Comparison of ENCODE assay signal across 22 mouse cellular contexts in genomic region chr9:56580101-56580500, GRCm38 (mm10).
DNase-seq lines count a peak whose midpoint lies in the region; ATAC-seq and TF ChIP-seq lines count a peak whose summit lies in the region.
"Had no signal": no experiment of that assay in that cellular context is flagged by ENCODE, and none has a peak within 500 bp of the region (broad histone marks: within the 10 kb centered on the region; RNA-seq: fewer than 3 reads in every experiment).

No protein-coding gene starts in this region.

- no peak for DNase-seq in forebrain, embryonic 10.5 days (ENCODE audit: extremely low spot score, low spot score)
- no peak for DNase-seq in forebrain, postnatal 0 days
- peak; percentile 77 for DNase-seq in brain, embryonic 14.5 days (ENCODE audit: low read depth)
- DNase-seq in heart, postnatal 36 days, result no peak
- DNase-seq in thymus, postnatal 4 days, result no peak
- DNase-seq in urinary bladder, postnatal 10 days (ENCODE audit: low spot score), result no peak
- DNase-seq: adrenal gland, postnatal 14 days; cerebellum, adult 9-10 months; gastrocnemius, postnatal 10 days; kidney, postnatal 25 days; liver; lung, postnatal 36 days had no signal

- intact Hi-C loops in heart, postnatal 36 days (cut with DNase I), result no loop called here

- 39% methylated on average over 4 of the region's 4 CpGs for WGBS in forebrain, embryonic 10.5 days
- 32% methylated on average over 4 of the region's 4 CpGs for WGBS in forebrain, postnatal 0 days
- WGBS in forebrain, embryonic 16.5 days, result 22% methylated on average over 4 of the region's 4 CpGs
- WGBS in midbrain, embryonic 12.5 days, result 30% methylated on average over 4 of the region's 4 CpGs

- no peak overlapping the region for H3K4me2 ChIP-seq in forebrain, postnatal 0 days (ENCODE audit: low read depth)
- no peak overlapping the region for H3K4me2 ChIP-seq in forebrain, embryonic 16.5 days (ENCODE audit: low read length)
- H3K4me2 ChIP-seq in midbrain, embryonic 12.5 days (replicated peaks), result no peak overlapping the region
- H3K4me2 ChIP-seq: liver, embryonic 15.5 days; lung, embryonic 15.5 days; neural tube, embryonic 13.5 days had no signal

- peak overlapping the region; percentile 12; the same call in 1 of the 2 replicates for H3K27ac ChIP-seq in forebrain, embryonic 10.5 days
- no peak overlapping the region for H3K27ac ChIP-seq in forebrain, postnatal 0 days (ENCODE audit: low read depth, low read length)
- H3K27ac ChIP-seq in forebrain, embryonic 16.5 days (ENCODE audit: low read length), result no peak overlapping the region
- peak overlapping the region; percentile 55 for H3K27ac ChIP-seq in midbrain, embryonic 12.5 days (replicated peaks)
- H3K27ac ChIP-seq: heart, embryonic 10.5 days; layer of hippocampus, adult 2 months; limb, embryonic 10.5 days; liver, embryonic 15.5 days; lung, embryonic 15.5 days; neural tube, embryonic 13.5 days had no signal

- no peak for TF ChIP-seq POLR2A in brain, embryonic 14.5 days (IDR thresholded peaks at IDR 0.05; ENCODE audit: borderline replicate concordance, extremely low read depth, insufficient read depth, insufficient read length, poor library complexity, severe bottlenecking)

- no peak for ATAC-seq in forebrain, postnatal 0 days
- peak; percentile 41; the same call in 1 of the 2 replicates for ATAC-seq in forebrain, embryonic 16.5 days
- ATAC-seq in midbrain, embryonic 12.5 days (ENCODE audit: low FRiP score, low read depth), result 0 out of 2 replicates have a peak, but pooled peaks have one; percentile 55
- ATAC-seq: intestine, postnatal 0 days had no signal

- H3K9me3 ChIP-seq in forebrain, embryonic 10.5 days, result no peaks in the 10 kb centered on the region
- H3K9me3 ChIP-seq in forebrain, postnatal 0 days (ENCODE audit: low read length), result no peaks in the 10 kb centered on the region
- no peaks in the 10 kb centered on the region for H3K9me3 ChIP-seq in forebrain, embryonic 16.5 days (ENCODE audit: control insufficient read depth, low read length)
- no peaks in the 10 kb centered on the region for H3K9me3 ChIP-seq in midbrain, embryonic 12.5 days
- H3K9me3 ChIP-seq: heart, embryonic 10.5 days; limb, embryonic 10.5 days; liver, embryonic 15.5 days; lung, embryonic 15.5 days; megakaryocyte, embryonic 14.5 days; neural tube, embryonic 13.5 days had no signal

- H3K9ac ChIP-seq in forebrain, postnatal 0 days, result no peak overlapping the region
- H3K9ac ChIP-seq in forebrain, embryonic 16.5 days (replicated peaks; ENCODE audit: low read depth, low read length), result no peak overlapping the region
- H3K9ac ChIP-seq in midbrain, embryonic 12.5 days (replicated peaks), result no peak overlapping the region
- H3K9ac ChIP-seq: liver, embryonic 15.5 days; lung, embryonic 15.5 days; neural tube, embryonic 13.5 days had no signal

- no peak overlapping the region for H3K4me3 ChIP-seq in forebrain, embryonic 10.5 days
- no peak overlapping the region for H3K4me3 ChIP-seq in forebrain, postnatal 0 days (ENCODE audit: low read depth, low read length)
- no peak overlapping the region for H3K4me3 ChIP-seq in forebrain, embryonic 16.5 days (replicated peaks; ENCODE audit: low read length)
- H3K4me3 ChIP-seq in midbrain, embryonic 12.5 days, result no peak overlapping the region
- H3K4me3 ChIP-seq: heart, embryonic 10.5 days; layer of hippocampus, adult 2 months; limb, embryonic 10.5 days; liver, embryonic 15.5 days; lung, embryonic 15.5 days; megakaryocyte, embryonic 14.5 days; neural tube, embryonic 13.5 days had no signal

- H3K4me1 ChIP-seq in forebrain, embryonic 10.5 days, result peaks cover 46% of the 10 kb centered on the region
- no peaks in the 10 kb centered on the region for H3K4me1 ChIP-seq in forebrain, postnatal 0 days (ENCODE audit: insufficient read depth)
- peaks cover 25% of the 10 kb centered on the region for H3K4me1 ChIP-seq in forebrain, embryonic 16.5 days (replicated peaks; ENCODE audit: control insufficient read depth, insufficient read depth, low read length)
- H3K4me1 ChIP-seq in midbrain, embryonic 12.5 days, result peaks cover 27% of the 10 kb centered on the region
- H3K4me1 ChIP-seq: liver, embryonic 15.5 days had no signal

- no peaks in the 10 kb centered on the region for H3K36me3 ChIP-seq in forebrain, embryonic 10.5 days (replicated peaks)
- H3K36me3 ChIP-seq in forebrain, postnatal 0 days (ENCODE audit: insufficient read depth), result no peaks in the 10 kb centered on the region
- H3K36me3 ChIP-seq in forebrain, embryonic 16.5 days (ENCODE audit: control insufficient read depth, insufficient read depth), result no peaks in the 10 kb centered on the region
- no peaks in the 10 kb centered on the region for H3K36me3 ChIP-seq in midbrain, embryonic 12.5 days
- H3K36me3 ChIP-seq: heart, embryonic 10.5 days; limb, embryonic 10.5 days; liver, embryonic 15.5 days; lung, embryonic 15.5 days; neural tube, embryonic 13.5 days had no signal

- no peak for TF ChIP-seq CTCF in forebrain, postnatal 0 days (IDR thresholded peaks at IDR 0.05; ENCODE audit: low read depth)
- TF ChIP-seq CTCF in brain, embryonic 14.5 days (IDR thresholded peaks at IDR 0.05; ENCODE audit: borderline replicate concordance, extremely low read depth, insufficient read depth, insufficient read length), result no peak

- H3K27me3 ChIP-seq in forebrain, embryonic 10.5 days (ENCODE audit: poor library complexity, severe bottlenecking), result peaks cover 28% of the 10 kb centered on the region
- H3K27me3 ChIP-seq in forebrain, postnatal 0 days (ENCODE audit: insufficient read depth, low read length), result no peaks in the 10 kb centered on the region
- no peaks in the 10 kb centered on the region; the same call in 1 of the 2 replicates for H3K27me3 ChIP-seq in forebrain, embryonic 16.5 days (replicated peaks; ENCODE audit: control insufficient read depth, insufficient read depth, low read length)
- 0 out of 2 replicates have a peak, but pooled peaks cover 9% of the 10 kb centered on the region for H3K27me3 ChIP-seq in midbrain, embryonic 12.5 days
- H3K27me3 ChIP-seq: liver, embryonic 15.5 days; lung, embryonic 15.5 days; neural tube, embryonic 13.5 days had no signal

Comparison
In these comparisons a context has a peak if more than half of its experiments do, and no peak if none do; other contexts are left out.
1. H3K27ac ChIP-seq: peak in forebrain, embryonic 10.5 days (single experiment) and midbrain, embryonic 12.5 days (single experiment); none in forebrain, postnatal 0 days (single experiment) and forebrain, embryonic 16.5 days (single experiment).